Mouse (Mus musculus) cerebellum, adult 11-12 months (tissue): ENCODE results near the gene Cstad.

Experiments used
- DNase-seq: peaks from one replicate; pipeline ENCODE4 v3.0.0; 2022

Gene Cstad

GRCm38 (mm10) chr2:30594641-30595379 lies at the start of gene Cstad:
TSS of gene Cstad (plus strand) at chr2:30595040.
- DNase-seq: peak; percentile 85

- no peak for DNase-seq
Measured at GRCm38 (mm10) chr2:30545706-30546105, 49.1 kb upstream of the Cstad start.

DNA sequence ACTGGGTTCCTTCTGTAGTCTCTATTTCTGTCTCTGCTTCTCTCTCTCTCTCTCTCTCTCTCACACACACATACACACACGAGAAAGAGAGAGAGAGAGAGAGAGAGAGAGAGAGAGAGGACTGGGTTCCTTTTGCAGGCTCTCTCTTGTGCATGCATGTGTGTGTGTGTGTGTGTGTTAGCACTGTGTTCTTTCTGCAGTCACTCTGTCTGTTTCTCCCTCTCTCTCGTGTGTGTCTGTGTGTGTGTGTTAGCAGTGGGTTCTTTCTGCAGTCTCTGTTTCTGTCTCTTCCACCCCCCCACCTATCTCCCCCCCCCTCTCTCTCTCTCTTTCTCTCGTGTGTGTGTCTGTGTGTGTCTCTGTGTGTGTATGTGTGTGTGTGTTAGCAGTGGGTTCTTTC lies 48.6 kb upstream of the Cstad start:
- no peak for DNase-seq

DNA sequence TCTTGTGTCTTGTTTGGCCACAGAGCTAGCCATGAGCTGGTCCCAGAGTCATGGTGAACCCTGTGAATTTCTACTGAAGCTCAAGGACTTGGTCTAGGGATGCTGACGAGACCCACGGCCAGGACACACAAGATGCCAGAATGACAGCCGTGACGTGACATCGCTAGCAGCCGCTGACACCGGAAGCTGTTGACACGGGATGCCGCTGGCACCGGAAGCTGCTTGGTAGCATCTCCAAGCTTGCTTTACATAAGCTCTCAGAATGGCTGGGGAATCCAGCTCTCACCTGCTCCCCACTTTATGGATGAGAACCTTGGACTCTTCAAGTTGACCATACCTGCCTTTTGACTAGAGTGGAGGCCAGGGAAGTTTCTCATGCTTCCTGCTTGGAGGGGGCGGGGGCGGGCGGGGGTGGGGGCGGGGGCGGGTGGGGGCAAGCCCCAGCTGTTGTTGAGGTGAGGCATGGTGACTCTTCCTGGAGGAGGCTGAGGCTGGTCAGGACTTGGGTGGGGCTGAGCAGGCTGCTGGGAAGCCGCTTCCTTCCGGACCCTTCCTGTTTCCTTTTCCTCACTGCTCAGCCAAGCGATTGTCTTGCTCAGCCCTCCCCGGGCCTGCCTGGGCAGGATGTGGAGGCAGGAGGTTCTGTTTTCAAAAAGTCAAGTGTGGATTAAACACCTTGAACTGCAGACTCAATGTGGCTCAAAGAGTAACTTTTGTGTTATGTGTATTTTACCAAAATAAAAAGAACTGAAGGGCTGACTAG lies 47.2 kb upstream of the Cstad start:
- no peak for DNase-seq

DNA sequence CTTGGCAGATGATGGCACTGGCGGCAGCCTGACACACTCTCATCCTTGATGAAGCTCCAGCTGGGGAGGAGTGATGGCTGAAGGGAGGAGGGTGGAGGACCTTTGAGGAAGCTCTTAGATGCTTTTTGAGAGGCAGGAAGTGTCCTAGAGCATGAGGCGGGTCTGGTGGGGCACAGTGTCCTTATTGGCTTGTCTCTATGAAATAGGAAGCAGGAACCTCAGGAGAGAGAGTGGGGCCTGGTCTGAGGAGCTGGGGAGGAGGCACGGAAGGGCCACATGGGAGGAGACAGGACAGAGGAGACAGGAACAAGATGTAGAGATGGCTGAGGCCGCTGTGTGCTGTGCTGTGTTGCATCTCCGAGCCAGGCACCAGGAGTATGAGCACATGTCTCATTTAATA lies 43.3 kb upstream of the Cstad start:
- DNase-seq: no peak

- peak; percentile 67 for DNase-seq
Measured at GRCm38 (mm10) chr2:30553851-30554540, 40.8 kb upstream of the Cstad start.

DNA sequence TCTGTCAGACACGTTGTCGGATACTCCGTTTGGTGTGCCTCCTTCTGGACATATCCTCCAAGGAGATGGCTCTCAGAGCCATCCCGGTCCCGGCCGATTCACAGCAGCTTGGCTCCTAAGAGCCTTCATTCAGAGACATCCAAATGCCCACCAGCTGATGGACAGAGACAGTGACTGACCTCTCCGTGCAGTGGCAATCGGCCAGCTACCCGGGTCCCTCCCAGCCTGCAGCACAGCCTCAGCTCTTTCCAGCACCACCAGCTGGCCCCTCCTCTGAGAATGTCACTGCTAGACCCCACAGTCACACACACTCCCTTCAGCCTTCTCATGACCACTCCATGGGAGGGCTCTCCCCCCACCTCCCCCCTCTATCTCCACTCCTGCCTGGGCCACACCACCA lies 39.6 kb upstream of the Cstad start:
- no peak for DNase-seq

- no peak for DNase-seq
Measured at GRCm38 (mm10) chr2:30556495-30556894, 38.3 kb upstream of the Cstad start.

- no peak for DNase-seq
Measured at GRCm38 (mm10) chr2:30559552-30559951, 35.3 kb upstream of the Cstad start.

- no peak for DNase-seq
Measured at GRCm38 (mm10) chr2:30562553-30562952, 32.3 kb upstream of the Cstad start.

GRCm38 (mm10) chr2:30571647-30572046 lies 23.2 kb upstream of the Cstad start:
- no peak for DNase-seq

GRCm38 (mm10) chr2:30573522-30573921 lies 21.3 kb upstream of the Cstad start:
- DNase-seq: no peak

DNA sequence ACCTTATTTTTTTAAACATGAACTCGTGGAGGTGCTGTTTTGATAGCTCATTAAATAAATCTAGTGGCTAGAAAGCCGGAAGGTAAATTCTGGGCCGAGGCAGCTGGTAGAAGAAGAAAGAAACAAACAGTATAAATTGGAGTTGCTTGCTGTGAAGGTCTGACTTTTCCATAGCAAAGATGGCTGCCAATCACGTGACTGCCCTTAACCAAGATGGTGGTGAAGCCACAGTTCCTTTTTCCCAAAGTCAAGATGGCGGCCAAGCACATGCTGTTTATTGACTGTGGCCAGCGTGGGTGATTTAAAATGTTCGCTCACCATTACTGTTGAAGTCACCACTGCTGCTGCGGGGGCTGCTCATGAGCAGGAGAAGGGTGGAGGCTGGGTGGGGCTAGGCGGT lies 17.8 kb upstream of the Cstad start:
- DNase-seq: no peak

- no peak for DNase-seq
Measured at GRCm38 (mm10) chr2:30578006-30578405, 16.8 kb upstream of the Cstad start.

- DNase-seq: peak; percentile 52
Measured at GRCm38 (mm10) chr2:30587161-30587560, 7.7 kb upstream of the Cstad start.

DNA sequence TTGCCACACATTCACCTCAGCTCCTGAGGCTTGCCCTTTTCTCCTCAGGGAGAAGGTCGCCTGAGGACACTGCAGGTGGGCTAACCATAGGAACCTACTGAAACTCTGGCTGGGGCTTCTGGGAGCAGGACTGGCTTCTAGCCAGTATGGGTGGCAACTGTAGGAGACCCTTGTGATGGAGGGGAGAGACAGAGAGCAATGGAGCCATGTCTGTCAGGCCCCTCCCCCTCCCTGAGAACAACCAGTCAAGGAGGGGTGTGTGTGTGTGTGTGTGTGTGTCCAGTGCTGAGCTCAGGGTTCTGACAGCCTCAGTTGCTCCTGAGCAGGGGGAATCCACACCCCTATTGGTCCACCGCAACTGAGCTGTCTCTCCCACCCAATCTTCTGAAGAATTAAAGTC lies 7.2 kb upstream of the Cstad start:
- DNase-seq: no peak

DNA sequence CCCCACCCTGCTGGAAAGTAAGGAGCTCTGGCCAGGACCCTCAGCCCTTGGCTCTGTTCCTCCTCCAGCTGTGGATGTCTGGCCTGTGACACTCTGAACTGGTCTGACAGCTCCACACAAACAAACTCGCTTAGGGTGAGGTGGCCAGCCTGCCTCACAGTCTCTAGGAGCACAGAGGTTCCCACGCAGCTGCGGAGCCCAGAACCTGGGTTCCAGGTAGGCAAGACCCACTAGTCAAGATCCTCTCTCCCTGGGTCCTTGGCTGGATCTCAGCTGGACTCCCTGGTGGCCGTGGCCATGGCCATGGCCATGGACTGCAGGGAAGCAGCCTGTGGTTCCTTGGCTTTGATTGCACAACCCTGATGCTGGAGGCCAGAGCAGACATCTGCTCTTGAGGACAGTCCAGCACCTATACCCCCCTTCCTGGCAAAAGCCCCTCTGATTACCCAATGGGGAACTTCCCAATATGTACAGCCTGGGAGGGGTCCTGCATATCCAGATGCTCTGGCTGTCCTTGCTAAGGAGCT lies 5.8 kb upstream of the Cstad start:
- no peak for DNase-seq

DNA sequence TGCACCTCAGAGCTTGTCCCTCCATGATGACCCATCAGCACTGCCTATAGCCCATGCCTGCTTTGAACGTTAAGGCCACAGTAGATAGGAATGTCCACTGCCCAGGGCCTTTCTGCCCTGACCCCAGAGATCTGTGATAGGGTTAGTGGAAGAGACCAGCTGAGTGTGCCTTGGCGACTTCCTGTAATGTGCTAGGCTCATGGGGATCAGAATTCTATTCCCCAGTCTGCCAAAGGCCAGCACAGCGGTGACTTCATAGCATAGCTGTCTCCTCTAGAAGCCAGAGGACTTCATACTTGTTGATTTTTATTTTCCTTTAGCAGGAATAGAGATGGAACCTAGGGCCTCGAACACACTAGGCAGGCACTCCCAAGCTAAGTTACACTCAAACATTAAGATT lies 5.1 kb upstream of the Cstad start:
- DNase-seq: no peak

- DNase-seq: peak; percentile 69
Measured at GRCm38 (mm10) chr2:30590909-30591308, 3.9 kb upstream of the Cstad start.

GRCm38 (mm10) chr2:30592391-30592790 lies 2.4 kb upstream of the Cstad start:
- no peak for DNase-seq

GRCm38 (mm10) chr2:30592951-30593350 lies 1.9 kb upstream of the Cstad start:
- DNase-seq: peak; percentile 52

- peak; percentile 46 for DNase-seq
Measured at GRCm38 (mm10) chr2:30593636-30594310, 1.1 kb upstream of the Cstad start.

GRCm38 (mm10) chr2:30595796-30596195 lies 956 bp downstream of the Cstad start:
- no peak for DNase-seq
